Mouse (Mus musculus) embryonic facial prominence, embryonic 10.5 days (tissue): ENCODE data around the gene Prmt1. TPM values are rescaled to one million over a fixed set of nuclear protein-coding genes. Genes with fewer than 3 reads are reported as not detected.
A peak's percentile ranks its signal among the peaks of the same experiment; 100 is the strongest.

Experiments used
- DNase-seq: peaks from one replicate; pipeline ENCODE4 v3.0.0-alpha.2; 2017; ENCODE audit warnings: low spot score
- H3K27ac ChIP-seq: fragments of 300-500 bp; sonication (generic); replicated peaks from 2 replicates; pipeline ENCODE4 v1.5.1; 2016; ENCODE audit warnings: mild to moderate bottlenecking
- H3K27me3 ChIP-seq: fragments of 300-500 bp; sonication (generic); replicated peaks from 2 replicates; pipeline ENCODE4 v1.6.1; 2016; ENCODE audit warnings: low read depth, mild to moderate bottlenecking; ENCODE audit not compliant: poor library complexity, severe bottlenecking
- H3K36me3 ChIP-seq: fragments of 300-500 bp; sonication (generic); replicated peaks from 2 replicates; pipeline ENCODE4 v1.6.1; 2016; ENCODE audit warnings: mild to moderate bottlenecking, moderate library complexity
- H3K4me1 ChIP-seq: fragments of 300-500 bp; sonication (generic); 2 replicates; pipeline ENCODE4 v1.6.1; 2016
- H3K4me3 ChIP-seq: fragments of 300-500 bp; sonication (generic); 2 replicates; pipeline ENCODE4 v1.5.1; 2016; ENCODE audit warnings: mild to moderate bottlenecking, moderate library complexity
- H3K9me3 ChIP-seq: fragments of 300-500 bp; sonication (generic); 2 replicates; pipeline ENCODE4 v1.6.1; 2016; ENCODE audit warnings: mild to moderate bottlenecking
- WGBS: fragments of 180-500 bp; shearing (Covaris S2); methylation state at CpG from one replicate; pipeline ENCODE4 v1.1.7; 2016; 5-methylcytosine and 5-hydroxymethylcytosine counted together
- polyA plus RNA-seq: library from polyadenylated mRNA; unstranded; fragments of >200 nt; fragmentation: Nextera tagmentation; extraction: Ambion mirVana; gene quantifications from 2 replicates; pipeline ENCODE4 v1.2.1, GENCODE M21; 2016

Prmt1 gene
- polyA plus RNA-seq, 1 experiment from 2014 or later: 991 TPM

GRCm38 (mm10) chr7:45019031-45019571, 32.7 kb upstream of the Prmt1 start:
- Histone ChIP-seq H3K27me3 (peaks cover 18% of the 10 kb centered on the region; the same call in 1 of the 2 replicates), H3K4me3 (peak overlapping the region; percentile 98), H3K27ac (no peak overlapping the region), H3K9me3 (no peaks in the 10 kb centered on the region), H3K36me3 (peaks cover 3% of the 10 kb centered on the region), H3K4me1 (peaks cover 50% of the 10 kb centered on the region)
- WGBS: 31% methylated on average over 8 of the region's 8 CpGs
- no peak for DNase-seq

DNA sequence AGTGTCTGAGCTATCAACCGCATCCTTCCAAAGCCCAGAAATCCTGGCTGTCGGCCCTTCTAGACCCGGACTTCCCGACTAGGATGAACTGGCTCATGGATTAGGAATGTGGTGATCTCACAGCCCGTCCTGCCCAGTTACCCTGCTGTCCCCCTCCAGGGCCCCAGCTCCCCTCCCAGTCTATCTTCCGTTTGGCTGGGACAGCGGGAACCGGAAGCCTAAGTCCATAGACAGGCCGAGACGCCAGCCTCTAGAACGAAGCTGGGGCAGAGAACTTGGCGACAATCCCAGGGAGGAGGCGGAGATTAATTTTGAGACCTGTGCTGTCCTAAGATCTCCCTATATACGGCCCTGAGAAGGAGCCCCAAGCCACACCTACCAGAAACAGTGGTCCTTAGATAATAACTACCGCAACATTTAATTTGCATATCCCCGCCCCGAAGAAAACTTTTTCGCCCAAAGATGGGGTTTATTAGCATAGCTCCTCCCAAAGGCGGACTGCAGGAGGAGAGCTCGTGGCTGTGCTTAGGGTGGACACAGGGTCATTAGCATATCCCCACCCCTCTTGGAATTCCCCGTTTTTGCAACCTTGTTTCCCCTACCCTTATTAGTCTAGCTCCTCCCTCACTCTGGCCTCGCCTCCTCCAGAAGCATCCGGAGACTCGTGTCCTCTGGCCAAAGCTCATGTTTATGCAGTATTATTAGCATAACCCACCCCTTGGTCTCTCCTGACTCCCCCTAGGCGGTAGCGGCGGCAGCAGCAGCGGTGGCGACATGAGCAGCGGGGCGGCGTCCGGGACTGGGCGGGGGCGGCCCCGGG, 31.1 kb upstream of the Prmt1 start, which contains the start of gene Rras:
TSS of gene Rras (plus strand) at position 720 of the 820 bp plus-strand sequence.
- H3K27me3 ChIP-seq: peaks cover 18% of the 10 kb centered on the region; the same call in 1 of the 2 replicates
- DNase-seq: peak; percentile 92
- peak within 1 kb of the TSS; percentile 96 for H3K27ac ChIP-seq
- peak within 1 kb of the TSS; percentile 98 for H3K4me3 ChIP-seq
- H3K36me3 ChIP-seq: peaks cover 20% of the 10 kb centered on the region
- WGBS: under 1% methylated on average over 36 of the region's 36 CpGs
- peaks cover 51% of the 10 kb centered on the region for H3K4me1 ChIP-seq
- H3K9me3 ChIP-seq: no peaks in the 10 kb centered on the region

DNA sequence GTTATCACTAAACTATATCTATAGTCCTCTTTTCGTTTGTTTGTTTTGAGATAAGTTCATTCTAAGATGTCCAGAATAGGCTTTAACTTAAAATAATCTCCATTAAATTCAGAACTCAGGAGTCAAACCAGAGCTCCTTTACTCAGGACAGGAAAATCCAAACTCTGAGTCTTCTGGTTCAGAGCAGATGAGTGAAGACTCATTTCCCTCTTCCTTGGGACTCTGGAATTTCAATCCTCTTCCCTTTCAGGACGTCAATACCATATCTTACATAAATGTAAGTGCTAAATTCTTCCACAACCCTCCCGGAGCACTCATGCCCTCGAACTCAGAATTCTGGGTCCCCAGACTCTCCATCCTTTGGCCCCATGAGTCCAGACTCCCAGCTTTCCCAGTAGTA, 30.4 kb upstream of the Prmt1 start:
- WGBS: 2% methylated on average over 4 of the region's 4 CpGs
- Histone ChIP-seq H3K9me3 (no peaks in the 10 kb centered on the region), H3K4me3 (peak overlapping the region; percentile 98), H3K27ac (peak overlapping the region; percentile 96), H3K36me3 (peaks cover 27% of the 10 kb centered on the region), H3K4me1 (peaks cover 51% of the 10 kb centered on the region), H3K27me3 (peaks cover 18% of the 10 kb centered on the region; the same call in 1 of the 2 replicates)
- DNase-seq: no peak

DNA sequence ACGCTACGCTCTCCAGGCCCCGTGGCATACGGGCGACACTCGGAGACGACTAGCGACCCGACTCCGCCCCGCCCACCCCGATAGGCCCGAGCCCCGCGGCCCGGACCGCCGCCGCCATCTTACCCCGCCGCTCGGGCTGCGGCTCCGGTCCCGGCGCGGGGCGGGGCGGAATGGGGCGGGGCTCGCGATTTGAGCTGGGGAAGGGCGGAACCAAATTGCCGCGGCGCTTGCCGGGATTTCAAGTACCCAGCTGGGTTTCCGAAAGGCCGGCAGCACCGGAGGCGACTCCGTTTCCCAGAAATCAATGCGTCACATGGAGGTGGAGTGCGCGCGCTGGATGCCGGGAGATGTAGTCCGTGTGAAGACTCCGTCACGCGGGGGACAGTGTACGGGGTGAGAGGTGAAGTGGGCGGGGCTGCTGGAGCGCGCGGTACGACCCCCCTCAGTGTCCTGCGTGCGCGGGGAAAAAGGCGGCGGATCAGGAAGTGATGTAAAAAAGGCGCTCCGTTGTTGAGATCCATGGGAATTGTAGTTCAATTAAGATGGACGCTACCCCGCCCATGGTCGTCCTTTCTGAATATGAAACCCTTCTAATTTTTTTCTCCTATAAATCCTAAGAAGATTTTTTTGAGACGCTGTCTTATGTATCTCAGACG, 29.7 kb upstream of the Prmt1 start, which contains the start of gene Scaf1:
TSS of gene Scaf1 (minus strand) at position 407 of the 656 bp plus-strand sequence.
- WGBS: under 1% methylated on average over 69 of the region's 69 CpGs
- peaks cover 49% of the 10 kb centered on the region for H3K4me1 ChIP-seq
- H3K27ac ChIP-seq: peak within 1 kb of the TSS; percentile 96
- DNase-seq: peak; percentile 100
- peaks cover 33% of the 10 kb centered on the region for H3K36me3 ChIP-seq
- H3K4me3 ChIP-seq: peak within 1 kb of the TSS; percentile 98
- peaks cover 18% of the 10 kb centered on the region; the same call in 1 of the 2 replicates for H3K27me3 ChIP-seq
- H3K9me3 ChIP-seq: no peaks in the 10 kb centered on the region

- peak overlapping the region; percentile 96 for H3K27ac ChIP-seq
- H3K4me1 ChIP-seq: peaks cover 47% of the 10 kb centered on the region
- no peak for DNase-seq
- 2% methylated on average over 20 of the region's 20 CpGs for WGBS
- H3K4me3 ChIP-seq: peak overlapping the region; percentile 98
- H3K27me3 ChIP-seq: peaks cover 15% of the 10 kb centered on the region; the same call in 1 of the 2 replicates
- H3K9me3 ChIP-seq: no peaks in the 10 kb centered on the region
- H3K36me3 ChIP-seq: peaks cover 40% of the 10 kb centered on the region
Measured at GRCm38 (mm10) chr7:45015344-45015956, 29.1 kb upstream of the Prmt1 start.

- Histone ChIP-seq H3K4me3 (peak overlapping the region; percentile 98; the same call in 1 of the 2 replicates), H3K27ac (no peak overlapping the region), H3K36me3 (peaks cover 53% of the 10 kb centered on the region), H3K4me1 (peaks cover 35% of the 10 kb centered on the region), H3K9me3 (no peaks in the 10 kb centered on the region), H3K27me3 (peaks cover 7% of the 10 kb centered on the region; the same call in 1 of the 2 replicates)
- no peak for DNase-seq
- 96% methylated on average over 3 of the region's 3 CpGs for WGBS
Measured at GRCm38 (mm10) chr7:45014096-45014451, 27.7 kb upstream of the Prmt1 start.

DNA sequence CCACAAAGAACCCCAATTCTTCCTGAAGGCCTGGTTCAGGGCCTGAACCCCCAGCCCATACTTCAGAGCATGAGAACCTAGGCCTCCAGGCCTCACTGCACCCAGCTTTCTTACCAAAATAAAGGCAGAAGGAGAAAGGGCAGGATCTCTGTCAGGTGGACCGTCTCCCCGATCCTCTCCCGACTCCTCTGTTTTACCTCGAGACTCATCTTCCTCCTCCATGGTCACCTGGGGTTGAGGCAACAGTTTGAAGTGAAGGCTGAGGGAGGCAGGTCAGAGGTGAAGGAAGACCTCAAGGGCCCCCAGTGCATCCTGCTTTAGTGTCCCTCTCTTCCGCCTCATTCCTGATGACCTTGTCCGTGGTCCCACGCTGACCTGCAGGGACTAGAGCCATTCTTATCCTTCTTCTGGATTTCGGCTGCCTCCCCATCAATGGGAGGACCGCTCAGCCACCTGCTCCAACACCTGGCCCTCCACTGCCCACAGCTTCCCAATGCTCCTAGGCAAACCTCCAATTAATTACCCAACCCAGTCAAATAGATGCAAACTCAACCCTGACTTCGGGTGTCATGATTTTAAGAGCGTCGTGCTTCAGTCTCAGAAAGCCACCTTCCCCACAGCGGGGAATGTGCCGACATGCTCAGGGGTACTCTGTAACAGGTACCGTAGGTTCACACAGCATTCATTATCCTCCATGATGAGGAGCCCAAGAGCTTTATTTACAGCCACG, 27.2 kb upstream of the Prmt1 start:
- peaks cover 30% of the 10 kb centered on the region for H3K4me1 ChIP-seq
- H3K27ac ChIP-seq: no peak overlapping the region
- 95% methylated on average over 16 of the region's 16 CpGs for WGBS
- H3K9me3 ChIP-seq: no peaks in the 10 kb centered on the region
- H3K36me3 ChIP-seq: peaks cover 59% of the 10 kb centered on the region
- DNase-seq: no peak
- 0 out of 2 replicates have a peak overlapping the region, but pooled peaks have one; percentile 98 for H3K4me3 ChIP-seq
- H3K27me3 ChIP-seq: peaks cover 2% of the 10 kb centered on the region; the same call in 1 of the 2 replicates

DNA sequence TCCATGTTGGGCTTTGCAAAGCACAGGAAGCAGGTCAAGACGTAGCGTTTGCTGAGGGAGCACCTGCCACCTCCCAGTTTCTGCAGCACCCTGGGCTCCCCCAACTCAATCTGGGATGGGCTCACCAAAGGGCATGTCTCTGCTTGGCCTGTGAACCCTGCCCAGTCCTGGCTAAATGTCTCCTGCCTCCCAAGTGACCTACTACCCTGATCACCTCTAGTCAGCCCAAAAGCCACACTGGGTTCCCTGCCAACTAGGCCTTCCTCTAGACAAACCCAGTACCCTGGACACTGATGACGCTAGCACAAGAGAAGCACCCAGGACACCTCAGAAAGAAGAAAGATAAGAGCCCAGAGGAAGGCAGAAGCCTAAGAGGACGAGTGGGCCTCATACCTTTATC, 26.5 kb upstream of the Prmt1 start:
- no peak for DNase-seq
- WGBS: 89% methylated on average over 4 of the region's 4 CpGs
- no peak overlapping the region; the same call in 1 of the 2 replicates for H3K4me3 ChIP-seq
- peaks cover 23% of the 10 kb centered on the region for H3K4me1 ChIP-seq
- no peaks in the 10 kb centered on the region for H3K9me3 ChIP-seq
- no peaks in the 10 kb centered on the region for H3K27me3 ChIP-seq
- no peak overlapping the region for H3K27ac ChIP-seq
- peaks cover 66% of the 10 kb centered on the region for H3K36me3 ChIP-seq

DNA sequence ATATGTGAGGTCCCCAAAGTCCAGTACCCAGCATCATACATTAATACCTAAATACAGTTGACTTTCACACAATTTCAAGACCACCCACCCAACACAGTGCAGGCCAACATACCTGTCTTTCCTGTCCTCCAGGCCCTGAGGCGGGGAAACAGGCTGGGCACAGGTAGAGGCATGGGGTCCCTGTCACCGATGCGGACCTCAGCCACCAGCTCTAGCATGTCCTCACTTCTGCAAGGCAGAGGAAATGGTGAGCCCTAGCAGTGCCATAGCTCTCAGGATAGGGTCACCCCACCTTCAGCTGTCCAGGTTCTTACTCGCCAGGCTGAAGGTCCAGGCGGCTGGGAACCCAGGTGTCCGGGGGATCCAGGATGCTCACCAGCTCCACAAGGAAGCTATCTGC, 25.6 kb upstream of the Prmt1 start:
- Histone ChIP-seq H3K4me3 (peak overlapping the region; percentile 16; the same call in 1 of the 2 replicates), H3K27ac (no peak overlapping the region), H3K4me1 (peaks cover 19% of the 10 kb centered on the region), H3K27me3 (no peaks in the 10 kb centered on the region), H3K36me3 (peaks cover 74% of the 10 kb centered on the region), H3K9me3 (no peaks in the 10 kb centered on the region)
- WGBS: 97% methylated on average over 6 of the region's 6 CpGs
- DNase-seq: no peak

GRCm38 (mm10) chr7:45008411-45008810, 22.0 kb upstream of the Prmt1 start:
- H3K4me1 ChIP-seq: 0 out of 2 replicates have a peak, but pooled peaks cover 3% of the 10 kb centered on the region
- no peak overlapping the region for H3K27ac ChIP-seq
- 95% methylated on average over 19 of the region's 19 CpGs for WGBS
- no peak for DNase-seq
- no peaks in the 10 kb centered on the region for H3K9me3 ChIP-seq
- peaks cover 100% of the 10 kb centered on the region for H3K36me3 ChIP-seq
- H3K4me3 ChIP-seq: no peak overlapping the region; the same call in 1 of the 2 replicates
- no peaks in the 10 kb centered on the region for H3K27me3 ChIP-seq

- Histone ChIP-seq H3K4me3 (peak overlapping the region; percentile 29), H3K27me3 (no peaks in the 10 kb centered on the region), H3K27ac (no peak overlapping the region), H3K36me3 (peaks cover 100% of the 10 kb centered on the region), H3K4me1 (0 out of 2 replicates have a peak, but pooled peaks cover 3% of the 10 kb centered on the region), H3K9me3 (no peaks in the 10 kb centered on the region)
- 95% methylated on average over 30 of the region's 30 CpGs for WGBS
- DNase-seq: no peak
Measured at GRCm38 (mm10) chr7:45007846-45008245, 21.5 kb upstream of the Prmt1 start.
